Mouse (Mus musculus): ENCODE measurements at regions not wholly inside any gene's neighbourhood (a gene's known extent, or its start where the extent isn't known, plus 50 kb on each side); places are given as distances from the start of the nearest gene placed in this dataset.

- no peak overlapping the region for H3K9ac ChIP-seq (ENCODE audit: low read depth, low read length)
- no peaks in the 10 kb centered on the region for H3K4me1 ChIP-seq (replicated peaks; ENCODE audit: control insufficient read depth, insufficient read depth, low read length)
- H3K4me3 ChIP-seq (ENCODE audit: low read depth, low read length) = no peak overlapping the region
- ATAC-seq (ENCODE audit: low FRiP score) (no peak), DNase-seq (ENCODE audit: low spot score) (no peak)
- H3K27ac ChIP-seq (ENCODE audit: low read depth, low read length) = no peak overlapping the region
- H3K4me2 ChIP-seq (replicated peaks; ENCODE audit: low read depth, low read length) = no peak overlapping the region
- H3K36me3 ChIP-seq (ENCODE audit: control insufficient read depth, insufficient read depth, low read length) = no peaks in the 10 kb centered on the region
- no peaks in the 10 kb centered on the region for H3K9me3 ChIP-seq (ENCODE audit: control insufficient read depth, low read length)
- no peaks in the 10 kb centered on the region for H3K27me3 ChIP-seq (ENCODE audit: control insufficient read depth, insufficient read depth, low read length)
These were observed 453.4 kb upstream of the Foxg1 start for GRCm38 (mm10) chr12:48929035-48929434.

- H3K27me3 ChIP-seq (ENCODE audit: control insufficient read depth, insufficient read depth, low read length) = no peaks in the 10 kb centered on the region
- DNase-seq (ENCODE audit: low spot score) (no peak), ATAC-seq (ENCODE audit: low FRiP score) (no peak)
- H3K4me3 ChIP-seq (ENCODE audit: low read depth, low read length) = no peak overlapping the region
- H3K36me3 ChIP-seq (ENCODE audit: control insufficient read depth, insufficient read depth, low read length) = no peaks in the 10 kb centered on the region
- H3K9me3 ChIP-seq (ENCODE audit: control insufficient read depth, low read length) = no peaks in the 10 kb centered on the region
- H3K9ac ChIP-seq (ENCODE audit: low read depth, low read length) = no peak overlapping the region
- no peaks in the 10 kb centered on the region for H3K4me1 ChIP-seq (replicated peaks; ENCODE audit: control insufficient read depth, insufficient read depth, low read length)
- no peak overlapping the region for H3K4me2 ChIP-seq (replicated peaks; ENCODE audit: low read depth, low read length)
- H3K27ac ChIP-seq (ENCODE audit: low read depth, low read length) = no peak overlapping the region
These were observed 436.0 kb upstream of the Foxg1 start for GRCm38 (mm10) chr12:48946505-48946904.

- peak; percentile 89 for ATAC-seq (ENCODE audit: low FRiP score)
- Histone ChIP-seq H3K4me2 (replicated peaks; ENCODE audit: low read depth, low read length) (no peak overlapping the region), H3K27me3 (ENCODE audit: control insufficient read depth, insufficient read depth, low read length) (no peaks in the 10 kb centered on the region), H3K9me3 (ENCODE audit: control insufficient read depth, low read length) (no peaks in the 10 kb centered on the region), H3K27ac (ENCODE audit: low read depth, low read length) (peak overlapping the region; percentile 36; the same call in 1 of the 2 replicates), H3K4me1 (replicated peaks; ENCODE audit: control insufficient read depth, insufficient read depth, low read length) (no peaks in the 10 kb centered on the region), H3K4me3 (ENCODE audit: low read depth, low read length) (no peak overlapping the region), H3K9ac (ENCODE audit: low read depth, low read length) (no peak overlapping the region), H3K36me3 (ENCODE audit: control insufficient read depth, insufficient read depth, low read length) (no peaks in the 10 kb centered on the region)
- no peak for DNase-seq (ENCODE audit: low spot score)
- WGBS = 49% methylated on average over 6 of the region's 6 CpGs
These were observed 423.0 kb upstream of the Foxg1 start for GRCm38 (mm10) chr12:48959289-48960005.

- H3K36me3 ChIP-seq (ENCODE audit: control insufficient read depth, insufficient read depth, low read length) = no peaks in the 10 kb centered on the region
- no peak overlapping the region for H3K4me2 ChIP-seq (replicated peaks; ENCODE audit: low read depth, low read length)
- no peak overlapping the region for H3K9ac ChIP-seq (ENCODE audit: low read depth, low read length)
- no peaks in the 10 kb centered on the region for H3K4me1 ChIP-seq (replicated peaks; ENCODE audit: control insufficient read depth, insufficient read depth, low read length)
- H3K27me3 ChIP-seq (ENCODE audit: control insufficient read depth, insufficient read depth, low read length) = no peaks in the 10 kb centered on the region
- ATAC-seq (ENCODE audit: low FRiP score) (no peak), DNase-seq (ENCODE audit: low spot score) (no peak)
- peak overlapping the region; percentile 65 for H3K27ac ChIP-seq (ENCODE audit: low read depth, low read length)
- no peaks in the 10 kb centered on the region for H3K9me3 ChIP-seq (ENCODE audit: control insufficient read depth, low read length)
- WGBS = 68% methylated on average over 4 of the region's 4 CpGs
- no peak overlapping the region for H3K4me3 ChIP-seq (ENCODE audit: low read depth, low read length)
These were observed 422.4 kb upstream of the Foxg1 start for GRCm38 (mm10) chr12:48960056-48960455.

GRCm38 (mm10) chr12:48963451-48963850 is 419.0 kb upstream of the Foxg1 start:
- whole genome bisulfite sequencing = 93% methylated on average over 3 of the region's 3 CpGs

More at GRCm38 (mm10) chr12:48963451-48963850, 419.0 kb upstream of the Foxg1 start:
- no peak overlapping the region for H3K4me2 ChIP-seq (replicated peaks; ENCODE audit: low read depth, low read length)
- no peaks in the 10 kb centered on the region for H3K27me3 ChIP-seq (ENCODE audit: control insufficient read depth, insufficient read depth, low read length)
- no peak for ATAC-seq (ENCODE audit: low FRiP score)
- no peak overlapping the region for H3K9ac ChIP-seq (ENCODE audit: low read depth, low read length)
- no peaks in the 10 kb centered on the region for H3K4me1 ChIP-seq (replicated peaks; ENCODE audit: control insufficient read depth, insufficient read depth, low read length)
- no peaks in the 10 kb centered on the region for H3K9me3 ChIP-seq (ENCODE audit: control insufficient read depth, low read length)
- H3K27ac ChIP-seq (ENCODE audit: low read depth, low read length) = no peak overlapping the region
- H3K36me3 ChIP-seq (ENCODE audit: control insufficient read depth, insufficient read depth, low read length) = no peaks in the 10 kb centered on the region
- no peak overlapping the region for H3K4me3 ChIP-seq (ENCODE audit: low read depth, low read length)
- DNase-seq (ENCODE audit: low spot score) = no peak

Measured in hindbrain, embryonic 11.5 days (tissue).